Mouse (Mus musculus) lung, adult 2 months (tissue): ENCODE measurements around the gene Sh3kbp1.

Source experiments
- CTCF ChIP-seq: fragments of 200-500 bp; IDR thresholded peaks from 2 replicates; pipeline ENCODE4 v1.5.1; 2011; ENCODE audit warnings: mild to moderate bottlenecking, low read length, control low read depth; ENCODE audit not compliant: insufficient read depth
- POLR2A ChIP-seq: fragments of 200-500 bp; IDR thresholded peaks from 2 replicates; pipeline ENCODE4 v1.6.1; 2011; ENCODE audit warnings: low read depth, mild to moderate bottlenecking, control low read depth, low read length, borderline replicate concordance; ENCODE audit errors: extremely low read depth

GRCm38 (mm10) chrX:159835239-159835638 is 208.2 kb downstream of the Sh3kbp1 start:
- TF ChIP-seq CTCF, result no peak
- TF ChIP-seq POLR2A, result no peak
